Mouse (Mus musculus): Measurements from ENCODE around the gene Ift81. TPM values are rescaled to one million over a fixed set of nuclear protein-coding genes. Genes with fewer than 3 reads are reported as not detected.
A peak's percentile ranks its signal among the peaks of the same experiment; 100 is the strongest.

Gene Ift81
- polyA plus RNA-seq, 1 experiment from 2014 or later = 2.7 TPM

GRCm38 (mm10) chr5:122548671-122549070 is 65.6 kb downstream of the Ift81 start:
- Histone ChIP-seq H3K27me3 (ENCODE audit: insufficient read depth, low read length) (no peaks in the 10 kb centered on the region), H3K9me3 (ENCODE audit: low read length) (no peaks in the 10 kb centered on the region), H3K27ac (ENCODE audit: low read depth) (peak overlapping the region; percentile 76), H3K9ac (replicated peaks) (no peak overlapping the region), H3K4me2 (ENCODE audit: low read depth, low read length) (no peak overlapping the region), H3K4me3 (ENCODE audit: low read depth, low read length) (no peak overlapping the region), H3K36me3 (replicated peaks; ENCODE audit: insufficient read depth, low read length) (no peaks in the 10 kb centered on the region), H3K4me1 (ENCODE audit: insufficient read depth) (peaks cover 18% of the 10 kb centered on the region)
- ATAC-seq = peak; percentile 60; the same call in 1 of the 2 replicates
- TF ChIP-seq EP300 (IDR thresholded peaks at IDR 0.05; ENCODE audit: low read depth) (no peak), CTCF (IDR thresholded peaks at IDR 0.05; ENCODE audit: low read depth) (no peak)
- peak; percentile 28 for DNase-seq
- 40% methylated on average over 6 of the region's 6 CpGs for WGBS (ENCODE audit: insufficient replicate concordance)

- ATAC-seq (no peak), DNase-seq (no peak)
- TF ChIP-seq CTCF (IDR thresholded peaks at IDR 0.05; ENCODE audit: low read depth) (no peak), EP300 (IDR thresholded peaks at IDR 0.05; ENCODE audit: low read depth) (no peak)
- Histone ChIP-seq H3K27me3 (ENCODE audit: insufficient read depth, low read length) (no peaks in the 10 kb centered on the region), H3K4me2 (ENCODE audit: low read depth, low read length) (no peak overlapping the region), H3K27ac (ENCODE audit: low read depth) (peak overlapping the region; percentile 48; the same call in 1 of the 2 replicates), H3K4me3 (ENCODE audit: low read depth, low read length) (no peak overlapping the region), H3K9ac (replicated peaks) (no peak overlapping the region), H3K4me1 (ENCODE audit: insufficient read depth) (peaks cover 18% of the 10 kb centered on the region), H3K36me3 (replicated peaks; ENCODE audit: insufficient read depth, low read length) (no peaks in the 10 kb centered on the region), H3K9me3 (ENCODE audit: low read length) (no peaks in the 10 kb centered on the region)
- 71% methylated on average over 6 of the region's 6 CpGs for WGBS (ENCODE audit: insufficient replicate concordance)
Measured at GRCm38 (mm10) chr5:122547810-122548209, 66.5 kb downstream of the Ift81 start.

GRCm38 (mm10) chr5:122547251-122547714 is 67.0 kb downstream of the Ift81 start:
- no peak overlapping the region for H3K27ac ChIP-seq (ENCODE audit: low read depth)
- no peaks in the 10 kb centered on the region for H3K36me3 ChIP-seq (replicated peaks; ENCODE audit: insufficient read depth, low read length)
- H3K9ac ChIP-seq (replicated peaks) = no peak overlapping the region
- H3K27me3 ChIP-seq (ENCODE audit: insufficient read depth, low read length) = no peaks in the 10 kb centered on the region
- 0 out of 2 replicates have a peak overlapping the region, but pooled peaks have one; percentile 18 for H3K4me2 ChIP-seq (ENCODE audit: low read depth, low read length)
- H3K4me3 ChIP-seq (ENCODE audit: low read depth, low read length) = no peak overlapping the region
- TF ChIP-seq CTCF (IDR thresholded peaks at IDR 0.05; ENCODE audit: low read depth) (peak; percentile 69), EP300 (IDR thresholded peaks at IDR 0.05; ENCODE audit: low read depth) (peak; percentile 46; the same call in 1 of the 2 replicates)
- 23% methylated on average over 7 of the region's 7 CpGs for WGBS (ENCODE audit: insufficient replicate concordance)
- peaks cover 18% of the 10 kb centered on the region for H3K4me1 ChIP-seq (ENCODE audit: insufficient read depth)
- DNase-seq (peak; percentile 39), ATAC-seq (peak; percentile 64; the same call in 1 of the 2 replicates)
- no peaks in the 10 kb centered on the region for H3K9me3 ChIP-seq (ENCODE audit: low read length)

- Histone ChIP-seq H3K4me3 (ENCODE audit: low read depth, low read length) (no peak overlapping the region), H3K9ac (replicated peaks) (no peak overlapping the region), H3K36me3 (replicated peaks; ENCODE audit: insufficient read depth, low read length) (no peaks in the 10 kb centered on the region), H3K27ac (ENCODE audit: low read depth) (no peak overlapping the region), H3K27me3 (ENCODE audit: insufficient read depth, low read length) (no peaks in the 10 kb centered on the region), H3K4me1 (ENCODE audit: insufficient read depth) (peaks cover 9% of the 10 kb centered on the region), H3K4me2 (ENCODE audit: low read depth, low read length) (no peak overlapping the region), H3K9me3 (ENCODE audit: low read length) (no peaks in the 10 kb centered on the region)
- DNase-seq (no peak), ATAC-seq (no peak)
- 77% methylated on average over 6 of the region's 6 CpGs for WGBS (ENCODE audit: insufficient replicate concordance)
- TF ChIP-seq EP300 (IDR thresholded peaks at IDR 0.05; ENCODE audit: low read depth) = no peak
- no peak for TF ChIP-seq CTCF (IDR thresholded peaks at IDR 0.05; ENCODE audit: low read depth)
Measured at GRCm38 (mm10) chr5:122543392-122543791, 70.9 kb downstream of the Ift81 start.

- Histone ChIP-seq H3K4me3 (ENCODE audit: low read depth, low read length) (no peak overlapping the region), H3K36me3 (replicated peaks; ENCODE audit: insufficient read depth, low read length) (no peaks in the 10 kb centered on the region), H3K9ac (replicated peaks) (no peak overlapping the region), H3K27me3 (ENCODE audit: insufficient read depth, low read length) (no peaks in the 10 kb centered on the region), H3K4me2 (ENCODE audit: low read depth, low read length) (no peak overlapping the region), H3K9me3 (ENCODE audit: low read length) (no peaks in the 10 kb centered on the region), H3K27ac (ENCODE audit: low read depth) (no peak overlapping the region), H3K4me1 (ENCODE audit: insufficient read depth) (no peaks in the 10 kb centered on the region)
- ATAC-seq (peak; percentile 76; the same call in 1 of the 2 replicates), DNase-seq (no peak)
- TF ChIP-seq CTCF (IDR thresholded peaks at IDR 0.05; ENCODE audit: low read depth) = no peak
- no peak for TF ChIP-seq EP300 (IDR thresholded peaks at IDR 0.05; ENCODE audit: low read depth)
- 53% methylated on average over 8 of the region's 8 CpGs for WGBS (ENCODE audit: insufficient replicate concordance)
Measured at GRCm38 (mm10) chr5:122541871-122542270, 72.4 kb downstream of the Ift81 start.

GRCm38 (mm10) chr5:122538077-122538476 is 76.2 kb downstream of the Ift81 start:
- ATAC-seq (no peak), DNase-seq (no peak)
- Histone ChIP-seq H3K27ac (ENCODE audit: low read depth) (no peak overlapping the region), H3K9me3 (ENCODE audit: low read length) (no peaks in the 10 kb centered on the region), H3K36me3 (replicated peaks; ENCODE audit: insufficient read depth, low read length) (no peaks in the 10 kb centered on the region), H3K27me3 (ENCODE audit: insufficient read depth, low read length) (no peaks in the 10 kb centered on the region), H3K4me3 (ENCODE audit: low read depth, low read length) (no peak overlapping the region), H3K4me1 (ENCODE audit: insufficient read depth) (no peaks in the 10 kb centered on the region), H3K4me2 (ENCODE audit: low read depth, low read length) (no peak overlapping the region), H3K9ac (replicated peaks) (no peak overlapping the region)
- TF ChIP-seq EP300 (IDR thresholded peaks at IDR 0.05; ENCODE audit: low read depth) (no peak), CTCF (IDR thresholded peaks at IDR 0.05; ENCODE audit: low read depth) (no peak)
- 53% methylated on average over 11 of the region's 11 CpGs for WGBS (ENCODE audit: insufficient replicate concordance)
